Mouse (Mus musculus): ENCODE measurements around the gene Mtmr3.

DNA sequence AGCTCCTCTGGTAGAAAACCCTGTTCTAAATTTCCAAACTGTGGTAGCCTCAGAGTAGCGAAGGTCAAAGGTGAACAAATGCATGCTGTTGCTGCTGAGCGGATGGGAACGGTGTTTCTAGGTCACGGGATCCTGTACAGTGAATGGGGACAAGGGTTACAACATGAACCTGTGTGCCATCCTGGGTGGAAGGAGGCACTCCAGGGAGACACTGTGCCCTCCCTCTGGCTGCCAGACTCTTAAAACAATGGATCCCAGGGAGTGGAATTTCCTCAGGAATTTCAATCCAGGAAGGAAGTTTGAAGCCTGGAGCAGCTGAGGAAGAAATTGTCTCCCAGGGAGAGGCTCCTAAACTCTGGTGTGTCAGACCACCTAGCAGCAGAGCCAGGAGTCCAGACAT, 128.5 kb downstream of the Mtmr3 start:
- TF ChIP-seq ELF1 (IDR thresholded peaks at IDR 0.05; ENCODE audit: low read depth, low read length) (no peak), CTCF (conservative IDR thresholded peaks at IDR 0.05 in 1 of 2, IDR thresholded peaks at IDR 0.05 in 1 of 2; ENCODE audit: low read depth in 2 of 2, low read length in 2 of 2) (no peak), CHD1 (IDR thresholded peaks at IDR 0.05; ENCODE audit: low read depth, low read length) (no peak), GABPA (IDR thresholded peaks at IDR 0.05; ENCODE audit: insufficient replicate concordance, low read depth, low read length) (no peak), HCFC1 (IDR thresholded peaks at IDR 0.05; ENCODE audit: low read depth, low read length) (no peak), USF2 (conservative IDR thresholded peaks at IDR 0.05; ENCODE audit: low read depth, low read length) (no peak), ETS1 (conservative IDR thresholded peaks at IDR 0.05; ENCODE audit: low read depth, low read length) (no peak), POLR2A (IDR thresholded peaks at IDR 0.05; ENCODE audit: low read depth, low read length) (no peak), ZC3H11A (IDR thresholded peaks at IDR 0.05; ENCODE audit: low read depth, low read length) (no peak), MAX (IDR thresholded peaks at IDR 0.05; ENCODE audit: low read length) (no peak), UBTF (IDR thresholded peaks at IDR 0.05; ENCODE audit: low read depth, low read length) (no peak)

Measured in CH12.LX (cell line).